Mouse (Mus musculus) thymus, adult 2 months (tissue): Measurements from ENCODE around the gene Gm44965.

Experiments
- CTCF ChIP-seq: fragments of 200-500 bp; IDR thresholded peaks from 2 replicates; pipeline ENCODE4 v1.5.1; 2012; ENCODE audit warnings: mild to moderate bottlenecking, control low read depth, low read length, moderate library complexity, borderline replicate concordance; ENCODE audit not compliant: control insufficient read depth, poor library complexity, insufficient read depth; ENCODE audit errors: extremely low read depth
- POLR2A ChIP-seq: fragments of 200-500 bp; IDR thresholded peaks from 2 replicates; pipeline ENCODE4 v1.6.1; 2012; ENCODE audit warnings: mild to moderate bottlenecking, low read length, control low read depth, moderate library complexity; ENCODE audit not compliant: control insufficient read depth, poor library complexity, insufficient read depth; ENCODE audit errors: extremely low read depth

DNA sequence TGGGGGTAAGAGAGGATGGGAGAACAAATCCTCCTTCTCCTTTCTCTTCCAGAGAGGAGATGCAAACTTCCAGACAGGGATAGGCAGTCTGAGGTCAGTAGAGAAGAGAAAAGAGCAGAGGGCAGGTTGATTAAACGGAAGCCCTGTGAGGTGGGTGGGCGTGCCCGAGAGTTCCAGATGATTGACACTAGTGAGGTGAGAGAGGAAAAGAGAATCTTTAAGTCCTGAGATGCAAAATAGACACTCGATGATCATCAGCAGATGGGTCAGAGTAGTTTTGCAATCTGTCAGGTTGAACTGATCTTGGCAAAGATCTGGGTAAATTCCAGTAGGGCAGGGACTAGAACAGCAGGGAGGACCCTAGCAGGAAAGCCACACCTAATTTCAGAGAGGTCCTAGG lies 71.0 kb downstream of the Gm44965 start:
- TF ChIP-seq POLR2A: no peak
- TF ChIP-seq CTCF: no peak
